Comparison of ENCODE assay signal across 18 mouse cellular contexts in genomic region chr8:10350451-10350850, GRCm38 (mm10).
"Had no signal": no experiment of that assay in that cellular context is flagged by ENCODE, and none has a peak within 500 bp of the region (broad histone marks: within the 10 kb centered on the region; RNA-seq: fewer than 3 reads in every experiment).

No protein-coding gene starts in this region.

- H3K36me3 ChIP-seq: midbrain, embryonic 10.5 days; midbrain, embryonic 13.5 days; midbrain, embryonic 15.5 days; neural tube, embryonic 13.5 days; neural tube, embryonic 15.5 days had no signal

- DNase-seq: lung, adult 18-20 months; lung, embryonic 14.5 days; lung, postnatal 10 days; lung, postnatal 4 days; retina, postnatal 1 day; right cerebral cortex, adult 18-20 months; right cerebral cortex, postnatal 25 days; right cerebral cortex, postnatal 4 days; spleen, adult 18-20 months; thymus, adult 18-20 months; thymus, postnatal 14 days; thymus, postnatal 36 days had no signal

- H3K4me2 ChIP-seq: lung, embryonic 14.5 days; midbrain, embryonic 13.5 days; midbrain, embryonic 15.5 days; neural tube, embryonic 13.5 days; neural tube, embryonic 15.5 days had no signal

- H3K9me3 ChIP-seq: midbrain, embryonic 10.5 days; midbrain, embryonic 15.5 days; neural tube, embryonic 13.5 days; neural tube, embryonic 15.5 days had no signal

- H3K27ac ChIP-seq: midbrain, embryonic 10.5 days; midbrain, embryonic 13.5 days; midbrain, embryonic 15.5 days; neural tube, embryonic 13.5 days; neural tube, embryonic 15.5 days had no signal

- H3K4me1 ChIP-seq: midbrain, embryonic 15.5 days; neural tube, embryonic 13.5 days; neural tube, embryonic 15.5 days had no signal

- ATAC-seq: midbrain, embryonic 13.5 days; midbrain, embryonic 15.5 days had no signal

- H3K4me3 ChIP-seq: midbrain, embryonic 10.5 days; midbrain, embryonic 13.5 days; midbrain, embryonic 15.5 days; myocyte; neural tube, embryonic 13.5 days; neural tube, embryonic 15.5 days had no signal

- H3K27me3 ChIP-seq: midbrain, embryonic 13.5 days; midbrain, embryonic 15.5 days; neural tube, embryonic 13.5 days; neural tube, embryonic 15.5 days had no signal

- H3K9ac ChIP-seq: lung, embryonic 14.5 days; midbrain, embryonic 13.5 days; midbrain, embryonic 15.5 days; neural tube, embryonic 13.5 days; neural tube, embryonic 15.5 days had no signal
